Mouse (Mus musculus) cerebellum, adult 18-20 months (tissue): ENCODE results near the gene Ubac2.

ENCODE experiments used
- DNase-seq, 2 experiments: peaks; one replicate each; pipeline ENCODE4 v3.0.0; 2021

Gene Ubac2

DNA sequence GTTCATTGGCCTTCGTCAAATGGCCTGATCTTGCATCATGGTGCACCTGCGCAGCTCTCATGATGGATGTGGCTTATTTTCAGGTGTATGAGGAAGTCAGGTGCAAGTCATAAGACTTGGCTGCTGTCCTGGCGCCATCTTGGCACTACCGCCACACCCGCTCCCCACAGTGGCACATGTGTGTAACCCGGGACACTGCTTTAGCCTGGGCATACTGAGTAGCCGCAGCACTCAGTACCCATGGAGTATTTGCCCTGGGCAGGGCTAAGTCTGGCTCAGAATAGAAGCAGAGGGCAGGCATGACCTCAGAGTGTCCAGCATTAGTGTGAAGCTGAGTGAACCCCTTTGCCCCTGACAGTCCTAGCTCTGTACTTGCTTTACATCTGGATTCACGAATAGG, 49.0 kb downstream of the Ubac2 start:
- no peak for DNase-seq

DNA sequence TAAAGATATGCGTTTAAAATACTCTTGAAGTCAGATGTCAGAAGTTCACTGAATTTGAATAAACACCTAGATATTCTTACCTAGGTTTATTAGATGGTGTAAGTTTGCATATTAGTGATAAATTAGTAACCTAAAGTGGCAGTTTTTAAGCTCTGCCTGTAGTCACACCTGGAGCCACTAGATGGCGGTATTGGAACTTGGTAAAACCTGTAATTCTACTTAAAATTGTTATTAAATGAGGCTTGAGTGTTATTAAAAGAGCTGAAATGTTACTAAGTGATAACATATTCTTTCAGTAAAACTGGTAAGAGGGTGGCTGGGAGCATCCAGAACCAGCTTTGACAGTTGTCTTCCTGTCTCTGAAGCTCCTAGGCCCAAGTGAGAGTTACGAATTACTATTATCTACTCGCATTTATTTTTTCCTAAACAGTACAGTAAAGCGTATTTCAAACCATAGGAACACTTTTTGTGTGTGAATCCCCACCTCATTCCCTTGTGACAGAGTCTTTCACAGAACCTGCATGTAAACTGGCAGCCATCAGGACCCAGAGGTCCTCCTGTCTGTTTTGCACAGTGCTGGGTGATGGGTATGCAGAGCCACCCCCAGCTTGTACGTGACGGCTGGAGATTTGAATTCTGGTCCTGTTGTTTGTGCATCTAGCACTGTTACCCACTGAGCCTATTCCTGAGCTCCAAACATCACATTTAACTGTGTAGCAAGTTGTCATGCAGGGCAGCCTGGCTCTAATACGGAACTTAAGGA, 50.1 kb downstream of the Ubac2 start:
- DNase-seq, result peak; percentile 42 to 58

DNA sequence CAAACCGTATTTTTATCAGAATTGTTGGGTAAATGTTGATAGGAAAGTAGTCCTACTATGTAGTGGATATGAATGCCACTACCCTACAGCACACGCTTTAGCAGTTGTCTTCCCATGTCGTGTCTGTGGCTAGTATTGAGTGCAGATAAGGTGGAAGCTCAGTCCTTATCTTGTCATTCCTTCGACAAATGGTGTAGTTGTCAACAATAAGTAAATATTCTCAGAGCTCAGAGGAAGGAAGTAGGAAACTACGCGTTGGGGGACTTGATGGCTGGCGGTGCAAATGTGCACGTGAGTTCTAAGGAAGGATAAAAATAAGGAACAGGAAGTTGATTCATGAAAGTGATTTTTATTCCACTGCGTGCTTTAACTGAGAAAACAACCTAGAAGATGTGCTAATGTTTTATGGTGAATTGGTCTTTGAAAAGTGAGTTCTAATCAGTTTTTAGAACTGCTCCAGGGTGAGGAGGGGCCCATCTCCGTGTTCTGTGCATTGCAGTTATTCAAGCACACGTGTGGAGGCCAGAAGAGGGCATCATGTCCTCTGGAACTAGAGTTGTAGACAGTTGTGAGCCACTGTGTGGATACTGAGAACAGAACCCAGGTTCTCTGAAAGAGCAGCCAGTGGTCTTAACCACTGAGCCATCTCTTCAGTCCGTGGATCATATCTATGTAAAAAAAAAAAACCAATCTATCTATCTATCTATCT, 51.0 kb downstream of the Ubac2 start:
- no peak for DNase-seq

DNA sequence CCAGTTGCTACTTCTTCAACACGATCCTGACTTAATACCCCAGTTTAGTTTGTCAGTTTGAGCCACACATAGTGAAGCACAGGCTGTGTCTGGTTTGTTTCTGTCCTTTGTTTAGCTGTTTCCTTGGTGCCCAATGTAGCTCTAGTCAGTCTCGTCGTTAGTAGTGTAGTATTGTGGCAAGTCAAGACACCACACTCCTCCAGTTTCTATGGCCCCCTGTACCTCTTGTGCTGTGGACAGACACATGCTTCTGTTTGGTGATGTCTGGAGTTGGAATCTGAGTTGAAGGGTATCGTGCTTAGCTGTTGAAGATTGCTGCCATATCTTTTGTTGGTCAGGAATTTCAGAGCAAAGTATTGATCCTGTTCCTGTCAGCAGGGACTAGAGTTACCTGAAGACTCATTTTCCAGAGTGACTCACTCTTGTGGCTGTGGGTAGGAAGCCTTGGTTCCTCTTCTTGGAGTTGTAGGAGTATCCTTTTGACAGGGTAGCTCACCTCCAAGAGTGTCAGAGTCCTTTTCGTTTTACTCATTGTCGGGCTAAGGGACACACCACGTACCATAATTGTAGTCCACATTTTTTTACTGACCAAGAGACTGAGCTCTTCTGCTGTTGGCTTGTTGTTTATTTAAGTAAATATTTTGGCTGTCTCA, 52.4 kb downstream of the Ubac2 start:
- no peak for DNase-seq

DNA sequence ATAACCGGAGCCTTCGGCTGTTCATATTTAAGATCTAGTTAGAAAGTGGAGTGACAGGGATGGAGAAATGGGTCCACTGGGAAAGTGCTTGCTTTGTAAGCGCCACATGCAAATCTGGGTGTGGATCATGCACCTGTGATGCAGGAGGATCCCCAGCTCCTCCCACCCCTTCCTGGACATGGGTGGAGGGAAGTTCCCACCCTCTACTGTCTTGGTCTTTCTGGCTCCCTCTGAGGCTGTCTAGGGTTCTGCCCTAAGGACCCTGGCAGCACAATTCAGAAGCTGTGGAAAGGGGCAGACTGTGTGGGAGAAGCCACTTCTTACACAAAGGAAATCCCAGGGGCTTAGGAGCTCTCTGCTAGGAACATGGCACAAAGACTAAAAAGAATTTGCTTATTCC, 53.2 kb downstream of the Ubac2 start:
- no peak for DNase-seq

DNA sequence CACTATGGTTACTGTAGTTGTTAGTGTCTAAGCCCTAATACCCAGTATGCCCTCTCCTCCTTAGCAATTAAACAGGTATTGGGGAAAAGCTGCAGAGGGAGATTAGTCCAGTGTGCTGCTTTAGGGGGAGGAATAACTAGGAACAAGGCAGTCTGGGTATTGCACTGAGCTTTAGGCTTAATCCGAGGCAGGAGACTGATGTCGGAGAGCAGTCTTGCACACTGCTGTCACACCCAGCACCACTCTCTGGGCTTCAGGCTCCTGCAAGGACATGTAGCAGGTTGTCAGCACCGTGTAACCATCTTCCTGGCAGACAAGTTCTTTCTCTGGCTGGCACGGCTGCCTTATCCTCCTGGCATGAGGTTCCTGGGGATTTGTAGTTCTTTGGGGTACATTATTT, 53.8 kb downstream of the Ubac2 start:
- no peak for DNase-seq

DNA sequence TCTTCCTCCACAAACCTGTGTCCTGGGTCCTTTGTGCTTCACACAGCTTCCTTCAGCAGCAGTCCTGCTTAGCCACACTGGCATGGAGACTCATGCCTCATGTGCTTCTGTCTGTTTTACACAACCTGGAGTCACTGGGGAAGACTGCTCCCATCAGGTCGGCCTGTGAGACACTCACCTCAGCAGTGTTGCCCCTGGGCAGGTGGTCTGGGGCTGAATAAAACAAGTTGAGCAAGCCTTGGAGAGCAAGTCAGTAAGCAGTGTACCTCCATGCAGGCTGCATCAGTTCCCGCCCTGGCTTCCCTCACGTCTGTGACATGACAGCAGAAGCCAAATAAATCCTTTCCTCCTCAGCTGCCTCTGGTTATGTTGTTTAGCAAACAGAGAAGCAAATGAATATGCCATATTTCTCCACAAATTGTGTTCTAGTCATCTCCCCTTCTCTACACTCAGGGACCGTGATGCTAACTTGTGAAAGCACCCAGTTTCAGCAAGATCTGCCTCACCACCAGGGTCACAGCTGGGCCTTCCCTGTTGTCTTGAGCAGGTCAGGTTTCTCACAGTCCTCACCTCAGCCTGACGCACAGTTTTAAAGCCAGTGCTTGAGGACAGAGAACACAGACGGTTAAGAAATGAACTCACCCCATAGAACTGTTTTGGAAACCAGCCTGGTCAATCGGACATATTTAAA, 55.6 kb downstream of the Ubac2 start:
- DNase-seq, result no peak

DNA sequence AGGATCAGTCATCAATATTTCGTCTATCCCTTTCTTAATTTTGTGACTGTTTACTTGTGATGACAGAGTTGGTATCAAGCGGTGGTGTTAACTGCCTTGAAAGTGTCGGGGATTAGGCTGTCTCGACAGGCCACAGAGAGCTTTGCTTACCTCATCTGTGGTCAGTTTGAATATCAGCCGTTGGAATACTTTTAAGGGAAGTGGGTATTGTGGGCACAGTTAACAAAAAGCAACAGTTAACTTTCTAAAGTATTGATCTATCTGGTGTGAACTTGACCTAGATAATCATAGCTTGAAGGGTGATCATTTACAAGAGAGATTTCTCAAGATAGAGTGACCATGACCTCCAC, 56.2 kb downstream of the Ubac2 start:
- DNase-seq, result no peak

DNA sequence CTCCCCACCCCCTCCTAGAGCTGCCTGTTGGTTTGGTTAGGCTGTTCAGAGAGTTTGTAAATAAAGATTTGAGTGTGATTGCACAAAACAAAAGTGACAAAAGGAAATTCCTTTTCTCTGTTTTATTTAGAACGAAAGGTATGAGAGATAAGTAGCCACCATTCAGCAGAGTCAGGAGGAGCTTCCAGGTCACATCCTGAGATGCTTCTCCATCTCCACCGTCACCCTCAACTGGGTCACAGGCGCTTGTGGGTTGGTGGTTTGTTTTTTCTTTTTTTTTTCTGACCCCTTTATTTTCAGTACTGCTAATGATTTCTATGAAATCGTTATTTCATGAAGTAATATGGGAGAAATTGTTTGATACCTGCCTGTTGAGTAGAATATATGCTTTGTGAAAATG, 57.9 kb downstream of the Ubac2 start:
- no peak for DNase-seq

DNA sequence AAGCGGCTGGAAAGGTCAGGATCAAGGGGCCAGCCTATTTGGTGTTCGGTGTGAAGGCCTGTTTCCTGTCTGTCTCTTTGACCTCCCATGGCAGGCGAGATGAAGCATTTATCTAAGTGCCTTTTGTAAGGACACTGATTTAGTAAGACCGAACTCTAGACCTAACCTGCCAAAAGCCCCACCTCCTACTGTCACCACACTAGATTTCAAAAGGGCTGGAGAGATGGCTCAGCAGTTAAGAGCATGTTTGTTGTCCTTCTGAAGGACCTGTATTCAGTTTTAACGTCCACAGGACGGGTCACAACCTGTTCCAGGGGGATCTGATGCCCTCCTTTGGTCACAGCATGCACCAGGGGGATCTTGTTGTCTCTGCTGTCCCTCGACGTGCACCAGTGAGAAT, 58.4 kb downstream of the Ubac2 start:
- no peak for DNase-seq

DNA sequence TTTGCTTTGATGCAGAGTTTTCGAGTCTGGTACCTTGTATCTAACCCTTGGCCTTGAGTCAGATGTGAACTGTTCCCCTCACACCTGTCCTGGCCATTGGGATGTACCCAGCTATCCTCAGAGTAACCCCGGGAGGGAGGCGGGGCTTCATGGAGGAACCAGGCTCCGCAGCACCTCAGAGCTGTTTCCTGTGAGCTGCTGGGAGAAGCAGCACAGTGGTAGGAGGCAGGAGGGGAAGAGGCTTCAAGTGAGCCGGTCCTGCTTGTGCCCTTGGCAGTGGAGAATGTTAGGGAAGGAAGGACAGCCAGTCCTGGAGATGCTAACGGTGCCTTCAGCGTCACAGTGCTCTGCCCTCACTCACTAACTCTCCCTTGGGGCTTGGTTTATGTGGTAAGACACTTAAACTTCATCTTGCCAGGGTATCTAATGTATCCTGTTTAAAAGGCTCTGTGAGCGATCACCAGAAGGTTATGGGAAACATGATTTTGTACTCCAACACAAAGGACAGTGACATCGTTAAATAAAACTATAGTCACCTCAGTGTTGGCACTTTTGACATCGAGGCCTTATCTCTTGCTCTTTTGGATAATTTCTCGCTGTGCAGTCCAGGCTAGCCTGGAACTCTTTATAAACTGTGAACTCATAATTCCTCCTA, 59.3 kb downstream of the Ubac2 start:
- no peak for DNase-seq

DNA sequence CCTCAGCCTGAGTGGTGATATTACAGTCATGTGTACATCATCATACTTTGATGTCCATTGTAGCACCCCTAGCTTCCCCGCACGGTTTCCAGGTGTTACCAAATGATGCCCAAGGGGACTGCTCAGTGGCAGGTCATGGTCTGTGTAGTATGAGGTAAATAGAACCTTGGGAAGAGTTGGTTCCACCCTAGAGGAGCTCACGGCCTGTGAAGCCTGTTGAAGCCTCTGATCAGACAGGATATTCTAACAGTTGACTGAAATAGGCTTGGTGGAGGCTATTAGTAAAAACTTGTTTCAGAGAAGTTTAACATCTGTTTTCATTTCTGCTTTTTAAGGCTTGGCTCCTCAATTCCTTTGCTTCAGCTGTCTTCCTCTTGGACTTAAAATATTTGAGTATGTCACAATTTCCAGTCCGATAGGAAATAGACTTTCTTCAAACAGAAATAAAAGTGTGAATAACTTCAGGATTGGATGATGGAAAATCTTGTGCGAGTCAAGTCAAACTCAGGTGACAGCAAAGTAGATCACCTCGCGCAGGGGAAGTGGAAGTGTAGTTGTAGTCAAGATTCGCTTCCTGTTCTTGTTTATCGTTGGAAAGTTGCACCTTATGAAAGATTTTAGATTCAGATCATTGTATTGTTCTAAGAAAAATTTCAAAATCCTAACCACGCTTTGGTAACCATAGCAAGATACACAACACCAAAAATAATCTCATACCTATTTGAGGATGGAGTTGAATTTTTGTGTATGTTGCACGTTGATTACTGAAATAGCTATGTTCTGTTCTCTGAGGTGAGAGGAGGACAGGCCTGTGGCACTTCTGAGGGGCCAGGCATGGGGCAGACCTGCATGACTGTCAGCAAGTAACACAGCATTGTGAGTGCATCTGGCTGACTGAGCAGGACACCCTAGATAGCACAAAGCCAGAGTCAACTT, 60.1 kb downstream of the Ubac2 start:
- no peak for DNase-seq

DNA sequence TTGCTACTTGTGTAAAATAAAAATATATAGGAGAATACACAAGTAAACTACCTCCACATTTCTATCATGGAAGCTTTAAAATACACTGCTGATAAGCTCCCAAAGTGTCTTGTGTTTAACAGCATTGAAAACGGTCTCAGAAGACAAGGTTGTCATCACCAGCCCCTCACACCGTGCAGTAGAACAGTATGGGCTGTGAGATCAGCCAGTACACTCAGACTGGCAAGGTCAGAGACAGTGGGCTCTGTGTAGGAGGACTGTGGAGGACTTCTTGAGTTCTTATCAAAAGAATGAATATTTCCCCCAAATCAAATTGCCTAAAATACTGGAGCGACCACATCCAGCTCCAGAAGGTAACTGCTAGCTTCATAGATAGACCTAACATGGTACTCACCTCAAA, 61.2 kb downstream of the Ubac2 start:
- DNase-seq, result no peak

DNA sequence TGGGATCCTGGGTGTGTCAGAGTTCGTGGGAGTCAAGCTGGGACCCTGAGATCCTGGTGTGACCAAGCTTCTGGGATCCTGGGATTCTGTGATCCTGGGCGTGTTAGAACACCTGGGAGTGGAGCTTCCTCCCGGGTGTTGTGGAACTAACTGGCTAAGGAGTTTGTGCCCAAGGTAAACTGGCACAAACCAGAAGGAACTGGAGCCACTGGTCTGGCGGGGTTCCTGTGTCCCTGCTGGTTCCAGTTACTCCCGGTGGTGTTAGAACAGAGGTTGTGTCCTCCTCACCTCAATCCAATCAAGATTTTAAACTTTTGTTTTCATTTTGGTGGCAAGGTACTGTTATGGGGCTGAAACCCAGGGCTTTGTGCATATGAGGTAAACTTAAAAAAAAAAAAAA, 67.7 kb downstream of the Ubac2 start:
- no peak for DNase-seq

DNA sequence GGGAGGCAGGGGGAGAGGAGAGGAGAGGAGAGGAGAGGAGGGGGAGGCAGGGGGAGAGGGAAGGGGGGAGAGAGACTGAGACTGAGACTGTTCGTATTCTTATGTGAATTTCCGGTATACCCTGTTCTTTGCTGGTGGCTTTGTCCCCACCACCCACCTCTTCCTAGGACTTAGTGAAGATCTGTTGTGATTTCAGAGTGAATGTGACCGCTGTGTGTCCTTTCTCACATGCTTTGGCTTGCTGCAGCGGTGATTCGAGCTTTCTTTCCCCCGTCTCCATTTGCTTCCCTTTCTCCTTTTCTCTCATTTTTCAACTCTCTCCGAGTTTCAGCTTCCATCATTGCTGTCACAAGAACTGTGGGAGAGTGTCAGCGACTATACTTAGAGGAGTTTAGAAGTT, 68.3 kb downstream of the Ubac2 start:
- no peak for DNase-seq

DNA sequence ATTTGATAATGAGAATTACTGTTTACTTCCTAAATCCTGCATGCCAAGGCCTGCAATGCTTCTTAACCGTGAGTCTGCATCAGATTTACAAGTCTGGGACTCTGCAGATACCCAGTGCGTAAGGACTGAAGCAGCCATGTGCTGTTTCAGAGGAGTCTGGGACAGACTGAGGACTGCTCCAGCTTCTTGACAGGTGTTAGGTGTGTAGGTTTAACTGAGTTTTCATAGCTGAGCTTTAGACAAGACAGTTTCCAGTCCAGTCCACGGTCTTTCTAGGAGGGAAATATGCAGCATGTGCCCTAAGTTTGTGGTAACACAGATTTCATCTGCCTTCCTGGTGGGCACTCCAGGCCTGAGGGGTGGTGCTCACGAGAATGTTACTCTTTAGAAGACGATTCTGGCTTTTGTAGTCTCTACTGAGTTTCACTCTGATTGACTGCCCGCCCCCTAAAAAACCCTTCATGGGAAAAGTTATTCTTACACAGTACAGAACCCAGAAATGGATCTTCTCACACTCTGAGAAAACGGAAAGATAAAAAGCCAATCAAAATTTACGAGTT, 68.9 kb downstream of the Ubac2 start:
- no peak for DNase-seq

DNA sequence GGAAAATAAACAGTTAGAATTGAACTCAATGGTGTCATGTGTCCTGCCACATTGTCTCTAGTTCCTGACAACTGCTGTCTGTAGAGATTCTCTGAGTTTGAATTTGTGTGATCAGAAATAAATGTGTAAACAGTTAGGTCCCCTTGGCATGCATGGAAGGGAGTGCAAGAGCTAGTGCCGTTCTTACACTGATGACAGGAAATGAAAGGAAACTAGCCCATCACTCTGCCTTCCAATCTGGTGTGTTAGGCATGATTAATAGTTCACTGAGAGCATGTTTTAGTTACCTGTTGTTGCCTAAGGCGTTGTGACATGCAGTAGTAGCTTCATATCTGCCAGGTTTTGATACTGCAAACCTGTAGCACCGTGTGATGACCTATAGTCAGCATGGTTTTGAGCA, 69.5 kb downstream of the Ubac2 start:
- no peak for DNase-seq

DNA sequence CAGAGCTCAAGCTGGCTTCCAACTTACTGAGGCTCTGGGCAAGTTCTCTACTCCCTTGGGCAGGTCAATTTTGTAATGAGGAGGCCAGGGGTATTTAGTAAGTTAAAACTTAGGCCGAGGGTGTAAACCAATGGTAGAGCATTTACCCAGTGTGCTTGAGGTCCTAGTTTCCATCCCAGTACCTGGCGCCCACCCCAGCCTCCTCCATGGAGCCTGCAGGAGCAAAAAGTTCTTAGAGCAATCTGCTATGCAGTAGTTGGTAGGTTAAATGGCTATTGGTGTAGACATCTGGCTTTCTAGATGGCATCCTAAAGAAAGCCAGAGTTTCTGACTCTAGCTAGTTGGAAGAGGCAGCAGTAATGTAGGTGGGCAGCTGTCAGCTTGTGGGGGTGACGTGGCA, 71.0 kb downstream of the Ubac2 start:
- no peak for DNase-seq

DNA sequence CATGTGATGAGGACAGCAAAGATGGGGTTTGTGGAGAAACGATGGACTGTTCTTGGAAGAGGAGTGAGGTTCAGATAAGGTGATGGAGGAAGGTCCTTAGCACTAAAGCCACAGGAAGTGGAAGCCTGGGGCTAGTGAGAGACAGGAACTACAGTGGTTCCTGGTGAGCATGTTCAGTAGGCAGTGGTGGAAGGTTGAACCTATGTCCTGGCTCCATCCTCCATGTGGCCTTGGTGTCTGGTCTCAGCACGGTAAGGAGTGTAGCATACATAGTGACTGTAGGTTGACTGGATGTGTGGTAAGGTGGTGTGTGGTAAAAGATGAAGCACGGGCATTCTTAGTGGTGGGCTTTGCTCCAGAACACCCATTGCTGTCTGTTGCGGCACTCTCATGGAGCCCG, 71.5 kb downstream of the Ubac2 start:
- no peak for DNase-seq

DNA sequence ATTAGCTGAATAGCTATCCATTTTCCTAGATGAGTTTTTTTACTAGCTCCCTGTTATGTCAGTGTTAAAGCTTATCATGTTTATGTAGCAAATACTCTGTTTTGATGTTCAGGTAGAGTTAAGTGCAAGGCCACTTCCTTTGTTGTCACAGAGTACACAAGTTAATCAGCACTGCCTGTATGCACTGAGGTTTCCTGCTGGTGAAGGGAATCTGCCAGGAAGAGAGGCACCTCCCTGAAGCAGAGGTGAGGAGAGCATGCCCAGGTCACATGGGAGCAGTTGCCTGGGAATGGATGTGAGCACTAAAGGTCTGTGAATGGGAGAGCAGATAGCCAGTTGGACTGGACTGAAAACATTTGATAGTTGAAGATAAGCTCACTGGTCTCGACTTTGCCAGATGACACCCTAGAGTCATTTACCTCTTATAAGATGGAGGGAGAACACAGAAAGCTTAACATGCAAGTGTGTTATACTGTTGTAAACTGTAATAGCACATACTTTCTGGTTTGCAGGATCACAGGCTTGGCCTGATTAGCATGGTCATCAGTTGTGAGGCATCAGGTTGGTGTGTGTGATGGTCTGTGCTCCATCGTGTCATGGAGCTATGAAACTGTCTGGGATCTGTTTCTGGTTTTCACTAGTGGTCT, 73.1 kb downstream of the Ubac2 start:
- DNase-seq, result no peak

DNA sequence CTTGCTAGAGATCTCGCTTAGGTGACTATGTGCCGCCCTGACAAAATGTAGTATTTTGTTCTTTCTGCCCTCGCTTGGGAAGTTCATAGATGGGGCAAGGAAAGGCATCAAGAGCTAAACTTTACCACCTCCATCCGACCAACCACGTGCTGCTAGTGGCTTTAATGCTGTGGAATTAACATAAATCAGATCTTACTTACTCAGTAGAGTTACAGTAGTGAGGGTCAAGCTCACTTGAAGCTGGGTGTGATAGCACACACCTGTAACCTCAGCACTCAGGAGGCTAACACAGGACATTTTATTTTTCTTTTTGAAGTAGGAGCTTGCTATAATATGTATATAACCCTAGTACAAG, 73.6 kb downstream of the Ubac2 start:
- no peak for DNase-seq
